15 mouse cellular contexts compared by ENCODE assay signal in genomic region chr10:60252606-60253005, GRCm38 (mm10). TPM values are rescaled to one million over a fixed set of nuclear protein-coding genes. Genes with fewer than 3 reads are reported as not detected.
DNase-seq lines count a peak whose midpoint lies in the region; ATAC-seq and TF ChIP-seq lines count a peak whose summit lies in the region.
"Had no signal": no experiment of that assay in that cellular context is flagged by ENCODE, and none has a peak within 500 bp of the region (broad histone marks: within the 10 kb centered on the region; RNA-seq: fewer than 3 reads in every experiment).

No protein-coding gene starts in this region.

- no peaks in the 10 kb centered on the region for H3K36me3 ChIP-seq in spleen, adult 2 months (ENCODE audit: control insufficient read depth, insufficient read depth, low read length)
- no peaks in the 10 kb centered on the region for H3K36me3 ChIP-seq in liver, embryonic 15.5 days (replicated peaks)
- no peaks in the 10 kb centered on the region for H3K36me3 ChIP-seq in midbrain, embryonic 13.5 days
- H3K36me3 ChIP-seq: forebrain, embryonic 12.5 days; hindbrain, embryonic 10.5 days; midbrain, embryonic 12.5 days; neural tube, embryonic 15.5 days had no signal

- no peak overlapping the region for H3K9ac ChIP-seq in liver, embryonic 15.5 days
- no peak overlapping the region for H3K9ac ChIP-seq in midbrain, embryonic 13.5 days (replicated peaks)
- H3K9ac ChIP-seq: forebrain, embryonic 12.5 days; midbrain, embryonic 12.5 days; neural tube, embryonic 15.5 days had no signal

- no peak for TF ChIP-seq POLR2A in spleen, adult 2 months (IDR thresholded peaks at IDR 0.05; ENCODE audit: low read depth, low read length)

- 60% methylated on average over 4 of the region's 4 CpGs for WGBS in spleen, adult 2 months
- 26% methylated on average over 4 of the region's 4 CpGs for WGBS in liver, embryonic 15.5 days (ENCODE audit: insufficient replicate concordance)
- 74% methylated on average over 4 of the region's 4 CpGs for WGBS in midbrain, embryonic 13.5 days

- no peak for TF ChIP-seq CTCF in spleen, adult 2 months (IDR thresholded peaks at IDR 0.05; ENCODE audit: extremely low read depth, insufficient read depth, insufficient read length, insufficient replicate concordance)

- peak; percentile 69 for DNase-seq in adrenal gland, adult 2 months
- no peak for DNase-seq in adrenal gland, postnatal 25 days
- DNase-seq in spleen, adult 2 months (ENCODE audit: low read depth in 1 of 2, low spot score in 2 of 2) = no peak
- no peak for DNase-seq in spleen, adult 18-20 months
- DNase-seq in yolk sac, embryonic 10.5 days (ENCODE audit: low spot score) = peak; percentile 27
- no peak for DNase-seq in thymus, adult 18-20 months
- DNase-seq: heart, adult 18-20 months; kidney, postnatal 14 days; thymus, postnatal 14 days had no signal

- H3K4me3 ChIP-seq in spleen, adult 2 months (ENCODE audit: extremely low read depth, insufficient read depth, insufficient read length) = no peak overlapping the region
- no peak overlapping the region for H3K4me3 ChIP-seq in liver, embryonic 15.5 days (replicated peaks)
- H3K4me3 ChIP-seq in midbrain, embryonic 13.5 days (replicated peaks) = no peak overlapping the region
- H3K4me3 ChIP-seq: forebrain, embryonic 12.5 days; hindbrain, embryonic 10.5 days; midbrain, embryonic 12.5 days; neural tube, embryonic 15.5 days had no signal

- ATAC-seq in liver, embryonic 15.5 days (ENCODE audit: insufficient read depth) = peak; percentile 65
- no peak for ATAC-seq in midbrain, embryonic 13.5 days

- no peaks in the 10 kb centered on the region for H3K4me1 ChIP-seq in spleen, adult 2 months (ENCODE audit: control insufficient read depth, insufficient read depth, insufficient read length)
- H3K4me1 ChIP-seq in liver, embryonic 15.5 days (replicated peaks) = peaks cover 24% of the 10 kb centered on the region
- H3K4me1 ChIP-seq in midbrain, embryonic 13.5 days (replicated peaks) = no peaks in the 10 kb centered on the region
- H3K4me1 ChIP-seq: forebrain, embryonic 12.5 days; midbrain, embryonic 12.5 days; neural tube, embryonic 15.5 days had no signal

- H3K27me3 ChIP-seq in spleen, adult 2 months (ENCODE audit: control insufficient read depth, insufficient read depth, low read length) = no peaks in the 10 kb centered on the region
- H3K27me3 ChIP-seq in liver, embryonic 15.5 days = no peaks in the 10 kb centered on the region
- no peaks in the 10 kb centered on the region for H3K27me3 ChIP-seq in midbrain, embryonic 13.5 days
- H3K27me3 ChIP-seq: forebrain, embryonic 12.5 days; midbrain, embryonic 12.5 days; neural tube, embryonic 15.5 days had no signal

- no peak overlapping the region for H3K4me2 ChIP-seq in liver, embryonic 15.5 days
- no peak overlapping the region for H3K4me2 ChIP-seq in midbrain, embryonic 13.5 days (replicated peaks)
- H3K4me2 ChIP-seq: forebrain, embryonic 12.5 days; midbrain, embryonic 12.5 days; neural tube, embryonic 15.5 days had no signal

- H3K27ac ChIP-seq in spleen, adult 2 months (ENCODE audit: insufficient read depth, low read length) = peak overlapping the region; percentile 59
- H3K27ac ChIP-seq in liver, embryonic 15.5 days (replicated peaks) = no peak overlapping the region
- H3K27ac ChIP-seq in midbrain, embryonic 13.5 days = no peak overlapping the region
- H3K27ac ChIP-seq: forebrain, embryonic 12.5 days; hindbrain, embryonic 10.5 days; midbrain, embryonic 12.5 days; neural tube, embryonic 15.5 days had no signal

- no peaks in the 10 kb centered on the region for H3K9me3 ChIP-seq in liver, embryonic 15.5 days (replicated peaks)
- H3K9me3 ChIP-seq in midbrain, embryonic 13.5 days = no peaks in the 10 kb centered on the region
- H3K9me3 ChIP-seq: forebrain, embryonic 12.5 days; hindbrain, embryonic 10.5 days; midbrain, embryonic 12.5 days; neural tube, embryonic 15.5 days had no signal

RNA-seq across cellular contexts. Expression of gene Psap, which starts 24.8 kb away (rescaled TPM):
- 1,000 to 10,000 TPM; 1,081 to 1,299 TPM for total RNA-seq in adrenal gland, adult 2 months (2021)
- polyA plus RNA-seq in adrenal gland, adult 2 months (2012; rRNA removed) = 1,236 and 1,342 TPM in 2 replicates
- total RNA-seq in adrenal gland, postnatal 25 days (2021) = 910 and 984 TPM in 2 replicates
- 1,338 and 1,442 TPM in 2 replicates for polyA plus RNA-seq in spleen, adult 2 months (2012; rRNA removed)
- polyA plus RNA-seq in liver, embryonic 15.5 days (2015; fragmentation: Nextera tagmentation; extraction: Ambion mirVana) = 73.5 and 76.0 TPM in 2 replicates
- polyA plus RNA-seq in midbrain, embryonic 13.5 days (2015; fragmentation: Nextera tagmentation; extraction: Ambion mirVana) = 126 and 154 TPM in 2 replicates

RNA-seq across cellular contexts. Expression of gene Chst3, which starts 33.5 kb away (rescaled TPM):
- under 1 TPM; 0.37 to 0.79 TPM for total RNA-seq in adrenal gland, adult 2 months (2021)
- polyA plus RNA-seq in adrenal gland, adult 2 months (2012; rRNA removed) = 1.7 TPM in 2 replicates
- total RNA-seq in adrenal gland, postnatal 25 days (2021) = 0.85 and 1.7 TPM in 2 replicates
- polyA plus RNA-seq in spleen, adult 2 months (2012; rRNA removed) = 89.3 and 105 TPM in 2 replicates
- 0.14 and 0.29 TPM in 2 replicates for polyA plus RNA-seq in liver, embryonic 15.5 days (2015; fragmentation: Nextera tagmentation; extraction: Ambion mirVana)
- 1.3 and 1.7 TPM in 2 replicates for polyA plus RNA-seq in midbrain, embryonic 13.5 days (2015; fragmentation: Nextera tagmentation; extraction: Ambion mirVana)

Comparison
In these comparisons a context has a peak if more than half of its experiments do, and no peak if none do; other contexts are left out.
1. DNase-seq: peak in adrenal gland, adult 2 months (single experiment) and yolk sac, embryonic 10.5 days (single experiment); none in adrenal gland, postnatal 25 days (single experiment), spleen, adult 2 months (0 of 2), spleen, adult 18-20 months (0 of 2) and thymus, adult 18-20 months (0 of 2).
2. RNA of gene Chst3, which starts 33.5 kb away (polyA plus RNA-seq): 89.3 to 105 TPM in spleen, adult 2 months; 1.7 TPM in adrenal gland, adult 2 months, 1.3 to 1.7 TPM in midbrain, embryonic 13.5 days and 0.14 to 0.29 TPM in liver, embryonic 15.5 days; every median in the first group is over 10 times any median in the second.